Mouse (Mus musculus): ENCODE results near the gene Madd.

DNA sequence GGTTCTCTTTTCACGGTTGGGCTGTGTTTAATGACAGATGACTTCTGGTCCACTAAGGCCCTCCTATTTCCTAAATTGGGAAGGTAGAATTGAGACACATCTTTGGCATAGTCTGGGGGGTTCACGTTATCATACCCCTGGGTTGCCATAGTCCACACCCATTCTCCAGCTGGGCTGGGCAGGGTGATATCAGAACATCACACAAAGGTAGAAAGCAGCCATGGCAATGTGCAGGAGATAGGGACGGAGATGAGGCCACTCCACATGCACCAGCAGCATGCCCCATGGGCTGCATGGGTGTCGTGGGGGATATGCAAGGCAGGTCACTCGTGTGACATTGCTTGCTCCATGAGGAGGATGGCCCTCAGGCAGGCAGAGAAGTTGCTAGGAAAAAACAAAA, 20.1 kb downstream of the Madd start:
- TF ChIP-seq POLR2A (IDR thresholded peaks at IDR 0.05; ENCODE audit: extremely low read depth, insufficient read depth, low read length) (no peak), CTCF (IDR thresholded peaks at IDR 0.05; ENCODE audit: low read depth, low read length) (no peak)
